17 mouse cellular contexts compared by ENCODE assay signal in the genomic region with DNA sequence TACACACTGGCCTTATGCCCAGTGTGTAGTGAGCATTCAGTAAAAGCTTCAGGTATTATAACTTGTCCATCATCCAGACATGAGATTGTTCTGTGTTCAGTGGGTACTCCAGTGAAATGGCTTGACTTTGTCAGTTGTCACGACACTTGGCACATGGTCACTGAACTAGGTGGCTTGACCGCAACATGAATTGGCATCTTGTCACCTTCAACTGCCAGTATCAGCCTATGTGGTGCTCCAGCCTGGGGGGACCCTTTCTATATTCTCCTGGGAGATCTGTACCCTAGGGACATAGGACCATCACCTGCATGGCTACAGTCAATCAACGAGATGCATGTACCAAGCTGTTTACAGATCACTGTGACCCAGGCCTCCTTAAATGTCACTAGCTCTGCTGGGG.
A peak's percentile ranks its signal among the peaks of the same experiment; 100 is the strongest.
DNase-seq lines count a peak whose midpoint lies in the region; ATAC-seq and TF ChIP-seq lines count a peak whose summit lies in the region.
"Had no signal": no experiment of that assay in that cellular context is flagged by ENCODE, and none has a peak within 500 bp of the region (broad histone marks: within the 10 kb centered on the region; RNA-seq: fewer than 3 reads in every experiment).

No protein-coding gene starts in this region.

- no peaks in the 10 kb centered on the region for H3K36me3 ChIP-seq in heart, postnatal 0 days (replicated peaks; ENCODE audit: control insufficient read depth, insufficient read depth, low read length)
- H3K36me3 ChIP-seq in heart, embryonic 11.5 days (ENCODE audit: control insufficient read depth, insufficient read depth, low read length): no peaks in the 10 kb centered on the region
- H3K36me3 ChIP-seq: embryonic facial prominence, embryonic 13.5 days; forebrain, embryonic 12.5 days; heart, embryonic 10.5 days; hindbrain, embryonic 13.5 days; intestine, embryonic 15.5 days had no signal

- peak; percentile 24 for DNase-seq in cerebellum, adult 9-11 months
- no peak for DNase-seq in cerebellum, adult 8-10 months
- DNase-seq in heart, postnatal 0 days (ENCODE audit: low spot score): no peak
- DNase-seq in cerebellum, postnatal 25 days: peak; percentile 52 to 64
- DNase-seq in gastrocnemius, postnatal 10 days: no peak
- DNase-seq: adrenal gland, adult 2 months; adrenal gland, postnatal 25 days; gastrocnemius, postnatal 14 days; kidney, adult 18-20 months had no signal

- H3K9me3 ChIP-seq in heart, postnatal 0 days (replicated peaks; ENCODE audit: control insufficient read depth, low read length): no peaks in the 10 kb centered on the region
- no peaks in the 10 kb centered on the region for H3K9me3 ChIP-seq in heart, embryonic 11.5 days (replicated peaks; ENCODE audit: control insufficient read depth, low read length)
- H3K9me3 ChIP-seq: embryonic facial prominence, embryonic 13.5 days; forebrain, embryonic 12.5 days; heart, embryonic 10.5 days; hindbrain, embryonic 13.5 days; intestine, embryonic 15.5 days had no signal

- no peak overlapping the region for H3K4me2 ChIP-seq in heart, postnatal 0 days (ENCODE audit: low read depth, low read length)
- H3K4me2 ChIP-seq in heart, embryonic 11.5 days: no peak overlapping the region
- H3K4me2 ChIP-seq: embryonic facial prominence, embryonic 13.5 days; forebrain, embryonic 12.5 days; hindbrain, embryonic 13.5 days; intestine, embryonic 15.5 days had no signal

- no peak overlapping the region for H3K27ac ChIP-seq in heart, postnatal 0 days (ENCODE audit: low read depth)
- H3K27ac ChIP-seq in heart, embryonic 11.5 days (ENCODE audit: low read depth, low read length): no peak overlapping the region
- H3K27ac ChIP-seq: embryonic facial prominence, embryonic 13.5 days; forebrain, embryonic 12.5 days; heart, embryonic 10.5 days; hindbrain, embryonic 13.5 days; hindbrain, postnatal 0 days; intestine, embryonic 15.5 days had no signal

- WGBS in heart, postnatal 0 days: 66% methylated on average over 3 of the region's 3 CpGs
- WGBS in heart, embryonic 11.5 days (ENCODE audit: insufficient replicate concordance): 87% methylated on average over 3 of the region's 3 CpGs

- H3K9ac ChIP-seq in heart, postnatal 0 days (replicated peaks; ENCODE audit: low read depth, low read length): no peak overlapping the region
- no peak overlapping the region for H3K9ac ChIP-seq in heart, embryonic 11.5 days (ENCODE audit: low read depth, low read length)
- H3K9ac ChIP-seq: embryonic facial prominence, embryonic 13.5 days; forebrain, embryonic 12.5 days; hindbrain, embryonic 13.5 days; intestine, embryonic 15.5 days had no signal

- ATAC-seq in heart, postnatal 0 days (ENCODE audit: insufficient read depth, low read depth): 0 out of 2 replicates have a peak, but pooled peaks have one; percentile 14
- no peak for ATAC-seq in heart, embryonic 11.5 days (replicated peaks; ENCODE audit: insufficient number of reproducible peaks, low FRiP score, low TSS enrichment)
- ATAC-seq: forebrain, embryonic 16.5 days; hindbrain, postnatal 0 days; intestine, embryonic 15.5 days had no signal

- TF ChIP-seq CTCF in heart, postnatal 0 days (IDR thresholded peaks at IDR 0.05; ENCODE audit: low read depth): no peak

- no peaks in the 10 kb centered on the region for H3K27me3 ChIP-seq in heart, postnatal 0 days (ENCODE audit: control insufficient read depth, insufficient read depth, low read length)
- H3K27me3 ChIP-seq in heart, embryonic 11.5 days (ENCODE audit: control insufficient read depth, insufficient read depth, low read length): 0 out of 2 replicates have a peak, but pooled peaks cover 3% of the 10 kb centered on the region
- H3K27me3 ChIP-seq: embryonic facial prominence, embryonic 13.5 days; forebrain, embryonic 12.5 days; hindbrain, embryonic 13.5 days; intestine, embryonic 15.5 days had no signal

- H3K4me1 ChIP-seq in heart, postnatal 0 days (ENCODE audit: control insufficient read depth, insufficient read depth): 0 out of 2 replicates have a peak, but pooled peaks cover 4% of the 10 kb centered on the region
- H3K4me1 ChIP-seq in heart, embryonic 11.5 days (ENCODE audit: control insufficient read depth, insufficient read depth, low read length): no peaks in the 10 kb centered on the region
- H3K4me1 ChIP-seq: embryonic facial prominence, embryonic 13.5 days; forebrain, embryonic 12.5 days; intestine, embryonic 15.5 days had no signal

- H3K4me3 ChIP-seq in heart, postnatal 0 days (ENCODE audit: low read depth, low read length): no peak overlapping the region
- H3K4me3 ChIP-seq in heart, embryonic 11.5 days (ENCODE audit: low read depth, low read length): no peak overlapping the region
- H3K4me3 ChIP-seq: embryonic facial prominence, embryonic 13.5 days; forebrain, embryonic 12.5 days; heart, embryonic 10.5 days; hindbrain, embryonic 13.5 days; intestine, embryonic 15.5 days had no signal

- no peak for TF ChIP-seq EP300 in heart, postnatal 0 days (IDR thresholded peaks at IDR 0.05; ENCODE audit: low read depth)

Comparison
In these comparisons a context has a peak if more than half of its experiments do, and no peak if none do; other contexts are left out.
1. DNase-seq: peak in cerebellum, adult 9-11 months (single experiment) and cerebellum, postnatal 25 days (2 of 2); none in cerebellum, adult 8-10 months (single experiment), heart, postnatal 0 days (single experiment) and gastrocnemius, postnatal 10 days (single experiment).